Mouse (Mus musculus): Measurements from ENCODE around the gene Rrp9.

DNA sequence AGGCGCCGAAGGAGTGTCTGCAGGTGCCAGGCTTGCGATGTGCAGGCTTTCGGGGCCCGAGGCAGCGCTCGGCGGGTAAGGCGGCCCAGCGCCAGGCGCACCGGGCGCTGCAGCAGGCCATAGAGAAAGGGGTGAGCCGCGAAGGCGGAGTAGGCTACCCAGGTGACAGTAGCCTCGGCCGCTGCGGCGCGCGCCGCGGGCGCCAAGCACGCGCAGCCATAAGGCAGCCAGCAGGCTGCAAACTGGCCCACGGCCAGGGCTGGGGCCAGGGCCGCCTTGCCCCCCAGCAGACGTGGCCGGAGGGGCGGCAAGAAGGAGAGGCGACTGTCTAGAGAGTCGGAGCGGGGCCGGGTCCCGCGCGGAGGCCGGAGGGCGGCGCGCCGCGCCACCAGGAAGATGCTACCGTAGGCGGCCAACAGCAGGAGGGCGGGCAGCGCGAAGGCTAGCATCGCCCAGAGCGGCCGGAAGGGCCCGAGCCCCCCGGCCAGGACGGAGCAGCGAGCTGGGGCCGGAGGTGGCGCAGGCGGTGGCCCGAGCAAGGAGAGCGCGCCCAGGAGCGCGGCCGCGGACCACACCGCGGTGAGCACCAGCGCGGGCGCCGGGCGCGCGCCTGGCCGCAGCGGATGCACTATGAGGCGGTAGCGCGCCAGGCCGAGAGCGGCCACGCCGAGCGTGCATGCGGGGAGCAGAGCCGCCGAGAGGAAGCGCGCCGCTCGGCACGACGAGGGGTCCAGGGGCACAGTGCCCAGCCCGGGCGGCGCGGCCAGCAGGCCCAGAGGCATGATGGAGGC is 10.8 kb upstream of the Rrp9 start:
- TF ChIP-seq CTCF (IDR thresholded peaks at IDR 0.05 in 2 of 3, conservative IDR thresholded peaks at IDR 0.05 in 1 of 3; ENCODE audit: control insufficient read depth in 1 of 3, insufficient read depth in 1 of 3, low read depth in 2 of 3, low read length in 3 of 3, poor library complexity in 1 of 3, severe bottlenecking in 1 of 3) (no peak), POLR2A (IDR thresholded peaks at IDR 0.05; ENCODE audit: control insufficient read depth in 1 of 2, insufficient read depth in 1 of 2, low read depth in 1 of 2, low read length in 2 of 2, poor library complexity in 1 of 2) (no peak), MEF2A (IDR thresholded peaks at IDR 0.05; ENCODE audit: extremely low read depth, insufficient replicate concordance, low read depth, low read length, poor library complexity, severe bottlenecking) (no peak), GATA1 (IDR thresholded peaks at IDR 0.05; ENCODE audit: low read depth, low read length) (no peak), KAT2A (conservative IDR thresholded peaks at IDR 0.05; ENCODE audit: low read depth, low read length) (no peak), ETS1 (IDR thresholded peaks at IDR 0.05; ENCODE audit: low read depth, low read length) (no peak)
